Mouse (Mus musculus) thymus, adult 2 months (tissue): Measurements from ENCODE around the gene Qprt.

Experiments used
- CTCF ChIP-seq: fragments of 200-500 bp; IDR thresholded peaks from 2 replicates; pipeline ENCODE4 v1.5.1; 2012; ENCODE audit warnings: mild to moderate bottlenecking, control low read depth, low read length, moderate library complexity, borderline replicate concordance; ENCODE audit not compliant: control insufficient read depth, poor library complexity, insufficient read depth; ENCODE audit errors: extremely low read depth
- POLR2A ChIP-seq: fragments of 200-500 bp; IDR thresholded peaks from 2 replicates; pipeline ENCODE4 v1.6.1; 2012; ENCODE audit warnings: mild to moderate bottlenecking, low read length, control low read depth, moderate library complexity; ENCODE audit not compliant: control insufficient read depth, poor library complexity, insufficient read depth; ENCODE audit errors: extremely low read depth

DNA sequence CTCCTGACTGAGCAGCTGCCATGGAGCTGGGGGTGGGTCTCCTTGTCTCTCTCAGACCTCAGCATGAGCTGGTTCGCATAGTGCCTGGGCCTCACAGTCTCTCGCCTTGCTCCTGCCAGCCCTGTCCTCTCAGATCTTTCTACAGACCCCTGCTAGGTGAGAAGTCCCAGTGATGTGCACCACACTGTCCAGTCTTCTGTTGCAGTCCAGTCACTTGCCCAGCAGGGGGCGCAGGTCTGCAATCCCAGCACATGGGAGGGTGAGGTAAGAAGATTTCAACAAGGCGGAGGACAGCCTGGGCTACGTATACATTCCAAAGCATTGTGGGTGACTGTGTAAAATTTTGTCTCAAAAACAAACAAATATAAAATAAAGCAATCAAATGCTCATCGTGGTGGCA lies 10.6 kb downstream of the Qprt start:
- TF ChIP-seq CTCF (peak; percentile 91), POLR2A (no peak)
